Mouse (Mus musculus): Measurements from ENCODE around the gene Olfr433. TPM values are rescaled to one million over a fixed set of nuclear protein-coding genes. Genes with fewer than 3 reads are reported as not detected.

Gene Olfr433
- polyA plus RNA-seq, 1 experiment = not detected

DNA sequence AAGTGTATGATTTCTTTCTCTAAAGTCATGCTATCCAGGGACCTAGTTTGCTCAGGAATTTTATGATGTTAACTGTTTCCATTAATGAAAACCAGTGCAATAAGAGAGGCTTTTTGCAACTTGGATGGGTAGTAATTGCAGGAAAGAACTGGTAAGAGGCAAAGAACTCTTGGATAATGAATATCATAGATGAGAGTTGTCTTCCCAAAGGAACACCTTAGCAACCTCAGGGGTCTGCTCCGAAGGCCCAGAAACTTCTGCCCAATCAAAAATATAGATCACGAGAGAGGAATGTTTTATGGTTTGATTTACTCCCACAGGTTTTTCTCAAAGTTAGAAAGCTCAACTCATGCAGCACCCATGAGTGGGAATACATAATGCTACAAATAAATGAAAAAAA lies 43.5 kb downstream of the Olfr433 start, which contains the start of gene Olfr429:
Olfr429 (plus strand) TSS at position 301 of the 400 bp plus-strand sequence.
- no peaks in the 10 kb centered on the region for H3K27me3 ChIP-seq (ENCODE audit: control insufficient read depth, insufficient read depth, low read length, poor library complexity, severe bottlenecking)
- no peak within 1 kb of the TSS for H3K4me3 ChIP-seq (ENCODE audit: low read depth, low read length)

More for the DNA sequence above, 43.5 kb downstream of the Olfr433 start, which contains the start of gene Olfr429:
- H3K9me3 ChIP-seq (replicated peaks; ENCODE audit: control insufficient read depth, insufficient read depth, low read length, poor library complexity, severe bottlenecking) = no peaks in the 10 kb centered on the region
- H3K4me1 ChIP-seq (ENCODE audit: control insufficient read depth, insufficient read depth, low read length) = no peaks in the 10 kb centered on the region
- no peak within 1 kb of the TSS for H3K27ac ChIP-seq (ENCODE audit: insufficient read depth, low read length)
- H3K9ac ChIP-seq (ENCODE audit: low read depth, poor library complexity, severe bottlenecking) = no peak within 1 kb of the TSS
- no peaks in the 10 kb centered on the region for H3K36me3 ChIP-seq (ENCODE audit: control insufficient read depth, insufficient read depth, low read length, poor library complexity, severe bottlenecking)
- TF ChIP-seq EP300 (IDR thresholded peaks at IDR 0.05; ENCODE audit: insufficient read depth, low read depth, low read length) (no peak), CTCF (IDR thresholded peaks at IDR 0.05; ENCODE audit: low read depth, low read length) (no peak), POLR2A (IDR thresholded peaks at IDR 0.05; ENCODE audit: insufficient read depth, low read length) (no peak)

Other genes with a start within 250 kb of the Olfr433 start
- gene Ifi211, start 127.7 kb upstream of the Olfr433 start, polyA plus RNA-seq (2011; ENCODE audit: insufficient read depth, insufficient read length, low read depth, missing spikeins) = not detected in 2 replicates
- gene Mndal, start 98.2 kb upstream of the Olfr433 start, polyA plus RNA-seq (2011; ENCODE audit: insufficient read depth, insufficient read length, low read depth, missing spikeins) = not detected in 2 replicates
- gene Ifi203, start 98.0 kb upstream of the Olfr433 start, polyA plus RNA-seq (2011; ENCODE audit: insufficient read depth, insufficient read length, low read depth, missing spikeins) = 0.24 TPM in 1 of 2 replicates, not detected in the other
- not detected in 2 replicates for gene Ifi202b, start 58.0 kb upstream of the Olfr433 start, polyA plus RNA-seq (2011; ENCODE audit: insufficient read depth, insufficient read length, low read depth, missing spikeins)
- not detected in 2 replicates for gene Ifi205, start 8.9 kb upstream of the Olfr433 start, polyA plus RNA-seq (2011; ENCODE audit: insufficient read depth, insufficient read length, low read depth, missing spikeins)
- gene Olfr432, start 8.5 kb downstream of the Olfr433 start, polyA plus RNA-seq (2011; ENCODE audit: insufficient read depth, insufficient read length, low read depth, missing spikeins) = not detected in 2 replicates
- gene Olfr430, start 25.9 kb downstream of the Olfr433 start, polyA plus RNA-seq (2011; ENCODE audit: insufficient read depth, insufficient read length, low read depth, missing spikeins) = not detected in 2 replicates
- not detected in 2 replicates for gene Olfr429, start 43.6 kb downstream of the Olfr433 start, polyA plus RNA-seq (2011; ENCODE audit: insufficient read depth, insufficient read length, low read depth, missing spikeins)
- not detected in 2 replicates for gene Olfr427, start 56.2 kb downstream of the Olfr433 start, polyA plus RNA-seq (2011; ENCODE audit: insufficient read depth, insufficient read length, low read depth, missing spikeins)
- not detected in 2 replicates for gene Olfr231, start 80.5 kb downstream of the Olfr433 start, polyA plus RNA-seq (2011; ENCODE audit: insufficient read depth, insufficient read length, low read depth, missing spikeins)
- gene Olfr424, start 90.8 kb downstream of the Olfr433 start, polyA plus RNA-seq (2011; ENCODE audit: insufficient read depth, insufficient read length, low read depth, missing spikeins) = not detected in 2 replicates
- gene Olfr420, start 114.9 kb downstream of the Olfr433 start, polyA plus RNA-seq (2011; ENCODE audit: insufficient read depth, insufficient read length, low read depth, missing spikeins) = not detected in 2 replicates
- gene Spta1, start 132.1 kb downstream of the Olfr433 start, polyA plus RNA-seq (2011; ENCODE audit: insufficient read depth, insufficient read length, low read depth, missing spikeins) = 0.91 and 0.94 TPM in 2 replicates
- gene Olfr419, start 211.4 kb downstream of the Olfr433 start, polyA plus RNA-seq (2011; ENCODE audit: insufficient read depth, insufficient read length, low read depth, missing spikeins) = not detected in 2 replicates